Mouse (Mus musculus) adrenal gland (tissue): ENCODE measurements around the gene Mycl.

Experiments
- intact Hi-C: fragments of 180-260 bp; cut with DNase I; formaldehyde crosslinking; loops from one replicate; pipeline ENCODE4 v1.15.1; 2025

Mycl gene

DNA sequence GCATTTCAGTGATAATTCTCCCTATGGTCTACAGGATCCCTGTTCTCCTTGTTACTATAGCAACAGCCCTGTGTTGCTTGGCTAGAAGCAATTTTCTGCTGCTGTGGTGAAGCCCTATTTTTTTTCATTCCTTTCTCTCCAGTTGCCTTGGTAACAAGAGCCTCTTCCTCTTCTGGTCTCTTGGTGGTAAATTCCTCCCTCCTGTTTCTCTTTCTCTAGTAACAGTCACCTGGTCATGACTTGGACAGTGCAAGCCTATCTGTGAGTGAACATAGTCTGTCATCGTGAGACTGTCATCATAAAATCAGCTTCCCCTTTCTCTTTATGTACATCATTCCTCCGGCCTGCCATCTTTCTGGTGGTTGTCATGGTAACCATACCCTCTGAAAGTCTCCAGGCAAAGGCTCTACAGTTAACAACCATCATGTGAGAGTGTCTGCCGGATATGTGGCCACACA lies 18.5 kb downstream of the Mycl start:
- intact Hi-C loops = no loop called here

DNA sequence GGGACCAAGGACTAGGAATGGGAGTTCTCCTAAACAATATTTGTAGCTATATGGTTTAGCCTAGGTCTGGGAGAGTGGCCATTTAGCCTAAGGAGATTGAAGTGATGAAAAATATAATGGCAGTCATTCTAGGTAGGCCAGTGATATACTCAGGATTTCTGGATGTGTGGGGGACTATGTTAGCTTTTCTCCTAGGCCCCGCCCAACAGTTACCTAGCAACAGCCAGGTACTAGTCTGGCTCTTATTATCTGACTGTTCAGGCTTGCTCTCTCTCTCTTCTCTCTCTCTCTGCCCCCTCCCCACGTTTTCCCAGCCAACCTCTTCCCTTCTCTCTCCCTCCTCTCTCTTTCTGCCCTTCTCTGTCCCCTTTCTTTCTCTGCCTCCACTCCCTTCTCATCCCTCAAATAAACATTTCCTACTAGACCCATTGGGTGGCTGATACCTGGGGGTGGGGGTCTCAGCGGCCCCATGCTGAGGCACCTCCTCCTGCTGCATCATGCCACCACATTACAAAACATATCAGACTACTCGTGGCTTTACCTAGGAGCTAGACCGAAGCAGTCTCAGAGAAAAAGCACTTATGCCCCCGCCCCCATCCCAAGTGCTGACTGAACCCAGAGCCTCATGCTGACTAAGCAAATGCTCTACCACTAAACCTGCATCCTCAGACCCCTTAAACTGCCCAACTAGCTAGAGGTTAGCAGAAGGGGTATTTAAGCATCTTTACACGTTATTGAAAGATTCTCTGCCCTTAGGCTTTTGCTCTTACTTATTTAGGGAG lies 19.2 kb downstream of the Mycl start:
- intact Hi-C loops = no loop called here

DNA sequence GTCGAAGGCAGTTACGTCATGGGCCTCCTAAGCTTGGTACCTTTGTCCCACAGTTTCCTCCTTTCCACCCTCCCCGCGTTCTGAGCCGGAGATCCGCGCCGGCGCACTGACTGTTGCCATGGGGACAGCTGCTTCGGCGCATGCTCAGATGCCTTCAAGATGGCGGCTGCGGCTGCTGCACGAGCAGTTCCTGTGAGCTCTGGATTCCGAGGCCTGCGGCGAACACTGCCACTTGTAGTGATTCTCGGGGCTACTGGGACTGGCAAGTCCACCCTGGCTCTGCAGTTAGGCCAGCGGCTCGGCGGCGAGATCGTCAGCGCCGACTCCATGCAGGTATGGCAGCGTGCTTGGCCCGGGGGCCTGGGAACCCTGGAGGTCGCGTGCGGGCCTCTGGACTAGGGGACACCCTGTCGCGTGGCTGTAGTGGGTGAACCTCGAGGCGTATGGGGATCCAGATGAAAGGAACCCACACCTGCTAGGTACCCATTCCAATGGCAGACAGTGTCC lies 21.1 kb downstream of the Mycl start, which contains the start of gene Trit1:
TSS of gene Trit1 (plus strand) at position 147 of the 507 bp plus-strand sequence.
- intact Hi-C loops = no loop called here

DNA sequence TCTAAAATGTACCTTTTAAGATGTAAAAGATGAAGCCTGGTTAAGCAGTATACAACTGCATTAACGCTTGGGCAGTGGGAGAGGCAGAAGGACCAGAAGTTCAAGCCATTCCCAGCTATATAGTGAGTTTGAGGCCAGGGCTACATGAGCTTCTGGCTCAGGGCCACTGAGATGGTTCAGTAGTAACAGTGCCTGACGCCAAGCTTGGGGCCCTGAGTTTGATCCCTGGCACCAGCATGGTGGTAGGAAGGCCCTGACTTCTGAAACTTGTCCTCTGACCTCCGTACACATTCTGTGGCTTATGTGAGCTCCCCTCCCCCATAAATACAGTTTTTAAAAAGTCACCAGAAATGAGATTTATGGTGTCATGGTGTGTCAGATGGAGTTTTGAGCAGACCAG lies 26.1 kb downstream of the Mycl start:
- intact Hi-C loops = no loop called here

DNA sequence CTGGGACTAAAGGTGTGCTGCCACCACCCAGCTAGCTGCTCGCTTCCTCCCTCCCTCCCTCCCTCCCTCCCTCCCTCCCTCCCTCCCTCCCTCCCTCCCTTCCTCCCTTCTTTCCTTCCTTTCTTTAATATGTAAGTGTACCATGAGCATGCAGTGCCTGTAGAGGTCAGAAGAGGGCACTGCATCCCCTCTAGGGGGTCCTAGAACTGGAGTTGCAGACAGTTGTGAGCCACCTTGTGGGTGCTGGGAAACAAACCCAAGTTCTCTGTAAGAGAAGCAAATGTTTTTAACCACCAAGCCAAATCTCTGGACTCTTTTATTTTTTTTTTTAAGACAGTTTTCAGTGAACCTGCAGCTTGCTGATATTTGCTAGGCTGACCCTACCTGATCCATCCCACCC lies 27.4 kb downstream of the Mycl start:
- intact Hi-C loops = no loop called here

DNA sequence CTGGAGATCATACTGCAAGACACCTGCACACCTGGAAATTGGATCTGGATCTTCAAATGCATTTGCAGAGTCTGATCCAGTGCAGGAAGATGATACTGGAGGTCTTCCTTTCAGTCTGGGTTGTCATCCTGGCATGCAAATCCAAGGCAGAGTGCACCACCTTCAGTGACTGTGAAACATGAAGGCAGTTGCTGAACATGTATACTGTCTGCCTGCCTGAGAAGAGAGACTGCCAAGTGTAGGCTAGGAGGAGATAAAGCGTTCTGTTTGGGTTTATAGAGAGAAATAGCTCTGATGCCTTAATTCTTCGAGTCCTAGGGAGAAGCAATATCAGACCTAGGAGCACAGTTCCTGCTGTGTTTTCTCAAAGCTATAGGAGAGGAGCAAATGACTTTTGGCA lies 30.0 kb downstream of the Mycl start:
- intact Hi-C loops = no loop called here

DNA sequence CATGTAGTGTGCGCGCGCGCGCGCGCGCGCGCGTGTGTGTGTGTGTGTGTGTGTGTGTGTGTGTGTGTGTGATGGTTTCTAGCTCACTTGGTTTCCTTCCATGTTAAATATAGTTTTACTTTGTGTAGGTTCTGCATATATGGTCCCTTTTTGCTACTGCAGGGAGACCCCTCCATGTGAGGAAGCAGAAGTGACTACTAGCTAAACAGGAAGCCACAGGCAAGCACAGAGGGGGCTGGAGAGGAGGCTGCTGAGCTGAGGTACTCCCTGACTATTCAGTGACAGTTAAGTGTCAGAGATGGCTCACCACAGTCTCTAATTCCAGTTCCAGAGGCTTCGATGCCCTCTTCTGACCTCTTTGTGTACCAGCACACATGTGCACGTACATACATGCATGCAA lies 30.7 kb downstream of the Mycl start:
- intact Hi-C loops = no loop called here

DNA sequence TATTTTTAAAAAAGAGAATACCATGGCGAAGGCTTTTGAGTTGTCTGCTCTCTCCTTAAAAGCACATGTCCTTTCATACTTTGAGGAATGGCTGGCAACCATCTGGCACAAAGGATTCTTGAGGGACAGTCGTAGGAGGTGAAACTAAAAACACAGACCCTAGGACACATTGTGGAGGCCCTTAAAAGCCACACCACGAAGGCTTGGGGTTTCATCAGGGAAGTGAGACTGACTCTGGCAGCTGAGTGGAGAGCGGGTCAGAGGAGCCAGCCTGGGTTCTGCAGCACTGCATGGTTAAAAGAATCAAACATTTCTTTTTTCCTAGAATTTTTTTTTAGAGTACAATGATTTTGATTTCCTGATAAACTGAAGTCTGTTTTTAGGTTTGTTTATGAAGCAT lies 31.1 kb downstream of the Mycl start:
- intact Hi-C loops = no loop called here

DNA sequence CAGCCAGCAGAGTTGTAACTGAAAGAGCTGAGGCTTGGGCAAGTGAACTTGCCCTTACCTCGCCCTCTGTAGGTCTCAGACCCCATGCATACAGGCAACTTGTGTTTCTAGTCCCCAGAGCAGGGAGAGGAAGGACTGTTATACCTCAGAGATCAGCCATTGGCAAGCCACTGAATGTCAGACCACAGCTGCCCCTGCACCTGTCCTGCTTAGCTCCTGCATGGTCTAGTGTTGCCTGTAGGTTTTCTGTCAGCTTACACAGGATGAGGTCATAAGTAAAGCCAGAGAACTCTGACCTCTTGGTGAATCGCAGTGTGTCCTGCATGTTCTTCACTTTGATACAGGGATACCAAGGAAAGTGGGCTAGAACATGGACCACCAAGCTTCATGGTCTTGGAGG lies 39.4 kb downstream of the Mycl start:
- intact Hi-C loops = no loop called here

DNA sequence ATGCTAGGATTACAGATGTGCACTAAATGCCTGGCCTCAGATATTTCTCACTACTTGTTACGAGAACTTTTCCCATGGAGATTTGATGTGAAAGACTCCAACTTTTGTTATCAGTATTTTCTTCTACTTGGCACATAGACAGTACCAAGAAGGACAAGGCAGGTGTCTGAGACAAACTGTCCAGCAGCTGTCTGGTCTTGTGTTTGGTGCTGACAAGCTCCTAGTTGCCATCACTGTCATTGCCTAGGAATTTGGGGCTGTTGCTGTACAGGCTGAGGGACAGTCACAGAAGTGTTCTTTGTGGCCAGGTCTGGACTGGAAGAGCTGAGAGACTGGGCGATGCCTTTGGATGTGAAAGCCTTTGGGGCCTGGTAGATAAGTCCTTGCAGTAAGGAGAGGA lies 40.2 kb downstream of the Mycl start:
- intact Hi-C loops = no loop called here

DNA sequence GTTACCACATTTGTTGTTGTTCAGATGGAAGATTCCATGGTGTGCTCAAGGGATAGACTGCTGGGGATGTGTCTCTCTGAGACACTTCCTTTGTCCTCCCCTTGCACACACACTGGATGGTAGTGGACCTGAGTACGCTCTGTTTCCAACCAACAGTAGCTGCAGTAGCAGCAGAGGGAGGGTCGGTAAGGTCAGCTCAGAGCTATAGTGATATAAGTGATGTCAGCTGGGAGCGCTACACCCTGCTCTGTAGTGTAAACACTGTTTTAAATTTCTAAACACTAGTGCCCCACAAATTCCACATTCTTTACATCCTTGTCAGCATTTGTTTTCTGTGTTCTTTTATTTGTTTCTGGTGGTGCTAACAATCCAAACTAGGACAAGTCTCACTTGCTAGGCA lies 41.3 kb downstream of the Mycl start:
- intact Hi-C loops = no loop called here

DNA sequence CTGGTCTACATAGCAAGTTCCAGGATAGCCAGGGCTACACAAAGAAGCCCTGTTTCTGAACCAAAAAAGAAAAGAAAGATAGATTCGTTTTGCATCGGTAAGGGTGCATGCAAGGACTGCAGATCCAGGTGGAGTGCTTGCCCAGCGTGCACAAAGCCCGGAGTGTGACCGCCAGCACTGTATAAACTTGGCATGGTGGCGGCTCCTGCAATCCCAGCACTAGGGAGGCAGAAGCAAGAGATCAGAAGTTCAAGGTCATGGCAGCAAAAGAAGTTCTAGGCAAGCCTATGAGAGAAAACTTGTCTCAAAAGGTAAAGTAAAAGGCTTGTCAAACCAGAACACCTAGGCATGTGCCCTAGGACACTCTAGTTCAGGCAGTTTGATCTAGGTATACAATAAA lies 45.7 kb downstream of the Mycl start:
- intact Hi-C loops = no loop called here

DNA sequence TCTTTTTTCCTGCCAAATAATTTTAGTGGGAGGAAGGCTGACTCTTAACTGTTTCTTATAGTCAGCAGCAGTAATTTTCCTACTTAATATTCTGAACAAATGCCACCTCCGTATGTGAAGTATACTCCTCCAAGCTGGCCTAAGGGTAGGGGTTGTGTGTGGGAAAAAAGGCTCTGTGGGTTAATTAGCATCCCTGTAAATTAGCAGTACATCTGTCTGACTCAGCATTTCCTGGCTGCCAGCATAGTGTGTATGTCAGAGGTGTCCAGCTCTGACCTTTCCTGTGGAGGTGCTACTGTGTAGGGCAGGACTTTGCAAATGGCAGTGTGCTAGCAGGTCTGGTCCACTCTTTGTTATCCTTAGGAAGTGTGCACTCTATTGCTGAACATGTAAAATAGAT lies 48.4 kb downstream of the Mycl start:
- intact Hi-C loops = no loop called here

DNA sequence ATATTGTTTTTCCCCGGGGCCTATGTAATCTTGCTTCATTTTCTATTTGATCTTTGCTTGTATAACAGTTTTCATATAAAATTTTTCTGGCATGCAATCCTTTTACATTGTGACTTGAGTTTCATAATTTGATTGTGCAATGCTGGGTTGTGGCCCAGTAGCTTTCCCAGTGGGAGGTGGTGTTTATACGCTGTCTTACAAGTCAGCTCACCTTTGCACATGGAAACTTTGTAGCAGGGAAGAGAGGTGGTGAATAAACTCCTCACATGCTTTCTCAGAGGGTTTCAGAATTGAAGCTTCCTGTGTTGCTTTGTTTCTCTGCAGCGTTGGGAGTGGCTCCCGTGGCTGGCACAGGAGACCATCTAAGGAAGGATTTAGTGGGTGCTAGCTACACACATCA lies 49.4 kb downstream of the Mycl start:
- intact Hi-C loops = no loop called here

DNA sequence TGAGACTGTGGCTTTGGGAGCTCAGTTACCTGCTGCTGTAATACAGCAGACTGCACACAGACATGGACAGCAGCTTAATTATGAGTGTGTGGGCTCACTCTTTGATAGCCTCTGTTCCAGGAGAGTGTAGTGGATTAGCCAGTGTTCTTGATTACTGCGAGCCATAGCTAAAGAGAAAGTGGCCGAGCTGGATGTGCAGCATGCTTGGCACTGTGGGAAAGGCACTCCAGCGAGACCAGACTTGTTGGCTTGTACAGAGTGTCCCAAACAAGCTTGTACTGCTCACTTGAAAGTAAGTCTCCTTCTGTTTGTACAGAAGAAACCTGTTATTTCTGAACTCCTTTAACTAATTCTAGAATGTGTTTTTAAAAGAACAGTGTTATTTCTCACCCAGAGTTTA lies 50.8 kb downstream of the Mycl start:
- intact Hi-C loops = no loop called here

DNA sequence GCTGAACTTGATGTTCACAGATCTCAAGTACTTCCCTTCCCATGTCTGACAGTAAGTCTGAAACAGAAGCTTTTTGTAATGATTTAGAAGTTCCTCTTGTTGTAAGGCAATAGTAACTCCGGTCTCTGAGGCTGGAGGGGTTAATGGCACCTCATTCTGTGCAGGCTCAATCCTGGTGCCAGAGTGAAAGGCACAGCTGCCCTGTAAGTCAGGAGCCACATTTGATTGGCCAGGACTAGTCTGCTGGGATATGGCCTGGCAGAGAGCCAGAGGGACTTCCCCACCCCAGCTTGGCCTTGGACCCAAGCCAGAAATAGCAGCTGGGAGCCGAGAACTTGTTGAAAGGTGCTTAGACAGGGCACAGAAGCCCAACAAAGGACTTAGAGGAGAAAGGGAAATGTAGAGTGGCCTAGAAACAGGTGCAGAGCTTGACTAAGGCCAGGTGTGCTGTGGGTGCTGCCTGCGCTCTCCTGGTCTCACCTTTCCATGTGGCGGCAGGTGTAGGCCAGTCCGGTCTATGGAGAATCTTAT lies 55.3 kb downstream of the Mycl start:
- intact Hi-C loops = no loop called here
